Mouse (Mus musculus) heart, adult 8-10 months (tissue): ENCODE data around the gene Gm5617. TPM values are rescaled to one million over a fixed set of nuclear protein-coding genes. Genes with fewer than 3 reads are reported as not detected.
A peak's percentile ranks its signal among the peaks of the same experiment; 100 is the strongest.
"Not testable (repeated sequence)": the region's sequence is repeated elsewhere in the genome, so short reads cannot be mapped to it uniquely, and the experiment has no call there.

Experiments
- DNase-seq: peaks from one replicate; pipeline ENCODE4 v3.0.0; 2022; ENCODE audit warnings: low spot score
- total RNA-seq, 4 experiments: library from RNA; stranded (reverse); gene quantifications; 2 replicates each; pipeline ENCODE4 v1.2.4; 2022

Gm5617 gene
- total RNA-seq = 10 to 100 TPM; 42.6 to 52.1 (median 44.2) TPM

GRCm38 (mm10) chr9:48494817-48495547, at the start of gene Gm5617, which contains the start of gene Rbm7:
Gene Gm5617 (plus strand): TSS chr9:48495442.
Gene Rbm7 (minus strand): TSS chr9:48495299.
- peak; percentile 95 for DNase-seq

GRCm38 (mm10) chr9:48447783-48448209, 47.4 kb upstream of the Gm5617 start:
- peak; percentile 14 for DNase-seq

GRCm38 (mm10) chr9:48450066-48450465, 45.2 kb upstream of the Gm5617 start:
- no peak for DNase-seq

GRCm38 (mm10) chr9:48455961-48456360, 39.3 kb upstream of the Gm5617 start:
- no peak for DNase-seq

GRCm38 (mm10) chr9:48458879-48459278, 36.4 kb upstream of the Gm5617 start:
- DNase-seq = no peak

GRCm38 (mm10) chr9:48459391-48459790, 35.9 kb upstream of the Gm5617 start:
- DNase-seq = no peak

- DNase-seq = no peak
Measured at GRCm38 (mm10) chr9:48460720-48461119, 34.5 kb upstream of the Gm5617 start.

GRCm38 (mm10) chr9:48461545-48461944, 33.7 kb upstream of the Gm5617 start:
- no peak for DNase-seq

- no peak for DNase-seq
Measured at GRCm38 (mm10) chr9:48465671-48466070, 29.6 kb upstream of the Gm5617 start.

- DNase-seq = peak; percentile 79
Measured at GRCm38 (mm10) chr9:48466804-48467203, 28.4 kb upstream of the Gm5617 start.

- not testable (repeated sequence) for DNase-seq
Measured at GRCm38 (mm10) chr9:48467471-48467870, 27.8 kb upstream of the Gm5617 start.

- no peak for DNase-seq
Measured at GRCm38 (mm10) chr9:48472441-48473025, 22.7 kb upstream of the Gm5617 start.

GRCm38 (mm10) chr9:48473131-48473530, 22.1 kb upstream of the Gm5617 start:
- no peak for DNase-seq

GRCm38 (mm10) chr9:48474367-48474766, 20.9 kb upstream of the Gm5617 start:
- DNase-seq = no peak

GRCm38 (mm10) chr9:48476236-48477165, 18.7 kb upstream of the Gm5617 start:
- no peak for DNase-seq

- DNase-seq = no peak
Measured at GRCm38 (mm10) chr9:48478808-48479207, 16.4 kb upstream of the Gm5617 start.

- DNase-seq = peak; percentile 4
Measured at GRCm38 (mm10) chr9:48479838-48480410, 15.3 kb upstream of the Gm5617 start.

GRCm38 (mm10) chr9:48480411-48481213, 14.6 kb upstream of the Gm5617 start, which contains the start of gene Rexo2:
Gene Rexo2 (minus strand): TSS chr9:48480623.
- peak; percentile 95 for DNase-seq

- DNase-seq = no peak
Measured at GRCm38 (mm10) chr9:48481214-48482134, 13.8 kb upstream of the Gm5617 start.

- no peak for DNase-seq
Measured at GRCm38 (mm10) chr9:48495548-48495932, 298 bp downstream of the Gm5617 start.
